Mouse (Mus musculus) forebrain, embryonic 14.5 days (tissue): Measurements from ENCODE around the gene Olfr586. TPM values are rescaled to one million over a fixed set of nuclear protein-coding genes. Genes with fewer than 3 reads are reported as not detected.

Source experiments
- ATAC-seq: fragments of 200-750 bp; cut with Nextera tagmentation; 2 replicates; pipeline ENCODE4 v1.8.0; 2017; ENCODE audit warnings: mild to moderate bottlenecking, moderate library complexity
- DNase-seq: peaks from one replicate; pipeline ENCODE4 v3.0.0-alpha.2; 2015; ENCODE audit warnings: low spot score
- H3K27ac ChIP-seq: fragments of 300-500 bp; sonication (generic); 2 replicates; pipeline ENCODE4 v1.5.1; 2014; ENCODE audit warnings: low read depth, mild to moderate bottlenecking, control low read depth, low read length, moderate library complexity
- H3K27me3 ChIP-seq: fragments of 300-500 bp; sonication (generic); replicated peaks from 2 replicates; pipeline ENCODE4 v1.6.1; 2014; ENCODE audit warnings: low read length, control low read depth, mixed read lengths; ENCODE audit not compliant: control insufficient read depth, insufficient read depth
- H3K36me3 ChIP-seq: fragments of 300-500 bp; sonication (generic); 2 replicates; pipeline ENCODE4 v1.6.1; 2014; ENCODE audit warnings: low read length, control low read depth; ENCODE audit not compliant: control insufficient read depth, insufficient read depth
- H3K4me1 ChIP-seq: fragments of 300-500 bp; sonication (generic); 2 replicates; pipeline ENCODE4 v1.6.1; 2014; ENCODE audit warnings: antibody characterized with exemption, low read length, control low read depth; ENCODE audit not compliant: control insufficient read depth, insufficient read depth
- H3K4me2 ChIP-seq: fragments of 300-500 bp; sonication (generic); 2 replicates; pipeline ENCODE4 v1.6.1; 2014; ENCODE audit warnings: mild to moderate bottlenecking, control low read depth, low read length
- H3K4me3 ChIP-seq: fragments of 300-500 bp; sonication (generic); 2 replicates; pipeline ENCODE4 v1.5.1; 2014; ENCODE audit warnings: low read depth, low read length, control low read depth
- H3K9ac ChIP-seq: fragments of 300-500 bp; sonication (generic); 2 replicates; pipeline ENCODE4 v1.6.1; 2014; ENCODE audit warnings: mild to moderate bottlenecking, low read length, control low read depth, moderate library complexity
- H3K9me3 ChIP-seq: fragments of 300-500 bp; sonication (generic); replicated peaks from 2 replicates; pipeline ENCODE4 v1.6.1; 2016; ENCODE audit warnings: low read length, control low read depth, mixed read lengths; ENCODE audit not compliant: control insufficient read depth
- WGBS: fragments of 180-500 bp; shearing (Covaris S2); extraction: QIAGEN DNeasy Blood & Tissue Kit; methylation state at CpG from one replicate; pipeline ENCODE4 v1.1.7; 2014; 5-methylcytosine and 5-hydroxymethylcytosine counted together
- polyA plus RNA-seq: library from polyadenylated mRNA; unstranded; fragments of >200 nt; fragmentation: Nextera tagmentation; extraction: Ambion mirVana; gene quantifications from 2 replicates; pipeline ENCODE4 v1.2.1, GENCODE M21; 2014

Olfr586 gene
- not detected in 2 replicates for polyA plus RNA-seq

- no peak within 1 kb of the TSS for H3K4me3 ChIP-seq
- H3K36me3 ChIP-seq = no peaks in the 10 kb centered on the region
- no peaks in the 10 kb centered on the region for H3K9me3 ChIP-seq
- H3K4me2 ChIP-seq = no peak within 1 kb of the TSS
- no peak within 1 kb of the TSS for H3K27ac ChIP-seq
- 95% methylated on average over 3 of the region's 3 CpGs for WGBS
- DNase-seq = no peak
- no peaks in the 10 kb centered on the region for H3K27me3 ChIP-seq
- H3K9ac ChIP-seq = no peak within 1 kb of the TSS
- no peak for ATAC-seq
- H3K4me1 ChIP-seq = no peaks in the 10 kb centered on the region
Measured at GRCm38 (mm10) chr7:103125538-103125937, at the start of gene Olfr586. Gene Olfr586, minus strand, starts transcription at chr7:103125638.

GRCm38 (mm10) chr7:103169697-103170096 is 44.3 kb upstream of the Olfr586 start:
- Histone ChIP-seq H3K27me3 (no peaks in the 10 kb centered on the region), H3K4me3 (no peak overlapping the region), H3K27ac (no peak overlapping the region), H3K4me1 (no peaks in the 10 kb centered on the region), H3K9ac (no peak overlapping the region), H3K4me2 (no peak overlapping the region), H3K36me3 (no peaks in the 10 kb centered on the region), H3K9me3 (no peaks in the 10 kb centered on the region)
- 80% methylated on average over 5 of the region's 5 CpGs for whole genome bisulfite sequencing
- DNase-seq = no peak
- ATAC-seq = no peak

- H3K4me2 ChIP-seq = no peak within 1 kb of the TSS
- no peaks in the 10 kb centered on the region for H3K36me3 ChIP-seq
- H3K9me3 ChIP-seq = no peaks in the 10 kb centered on the region
- ATAC-seq (no peak), DNase-seq (no peak)
- H3K4me3 ChIP-seq = no peak within 1 kb of the TSS
- WGBS = 64% methylated on average over 2 of the region's 2 CpGs
- no peaks in the 10 kb centered on the region for H3K4me1 ChIP-seq
- no peak within 1 kb of the TSS for H3K9ac ChIP-seq
- no peaks in the 10 kb centered on the region for H3K27me3 ChIP-seq
- no peak within 1 kb of the TSS for H3K27ac ChIP-seq
Measured at GRCm38 (mm10) chr7:103156256-103156655, 30.8 kb upstream of the Olfr586 start, which contains the start of gene Olfr589. Gene Olfr589, minus strand, starts transcription at chr7:103156356.

- Histone ChIP-seq H3K27ac (no peak within 1 kb of the TSS), H3K4me1 (no peaks in the 10 kb centered on the region), H3K27me3 (no peaks in the 10 kb centered on the region), H3K36me3 (no peaks in the 10 kb centered on the region), H3K4me3 (no peak within 1 kb of the TSS), H3K9me3 (no peaks in the 10 kb centered on the region), H3K4me2 (no peak within 1 kb of the TSS), H3K9ac (no peak within 1 kb of the TSS)
- DNase-seq (no peak), ATAC-seq (no peak)
- WGBS = 91% methylated on average over 1 of the region's 1 CpGs
Measured at GRCm38 (mm10) chr7:103140579-103140978, 15.1 kb upstream of the Olfr586 start, which contains the start of gene Olfr588-ps1. Gene Olfr588-ps1, plus strand, starts transcription at chr7:103140879.

GRCm38 (mm10) chr7:103119406-103119805 is 6.0 kb downstream of the Olfr586 start:
- DNase-seq (no peak), ATAC-seq (no peak)
- Histone ChIP-seq H3K36me3 (no peaks in the 10 kb centered on the region), H3K4me2 (no peak overlapping the region), H3K9ac (no peak overlapping the region), H3K27me3 (no peaks in the 10 kb centered on the region), H3K27ac (no peak overlapping the region), H3K4me1 (no peaks in the 10 kb centered on the region), H3K4me3 (no peak overlapping the region), H3K9me3 (no peaks in the 10 kb centered on the region)
- 65% methylated on average over 3 of the region's 3 CpGs for WGBS

- Histone ChIP-seq H3K9me3 (no peaks in the 10 kb centered on the region), H3K4me3 (no peak within 1 kb of the TSS), H3K27me3 (no peaks in the 10 kb centered on the region), H3K9ac (no peak within 1 kb of the TSS), H3K4me2 (no peak within 1 kb of the TSS), H3K4me1 (no peaks in the 10 kb centered on the region), H3K36me3 (no peaks in the 10 kb centered on the region), H3K27ac (no peak within 1 kb of the TSS)
- DNase-seq (no peak), ATAC-seq (no peak)
- WGBS = 91% methylated on average over 1 of the region's 1 CpGs
Measured at GRCm38 (mm10) chr7:103097420-103097819, 28.0 kb downstream of the Olfr586 start, which contains the start of gene Olfr585. Gene Olfr585, plus strand, starts transcription at chr7:103097720.

- 88% methylated on average over 1 of the region's 1 CpGs for WGBS
- Histone ChIP-seq H3K36me3 (no peaks in the 10 kb centered on the region), H3K4me1 (no peaks in the 10 kb centered on the region), H3K9ac (no peak within 1 kb of the TSS), H3K4me3 (no peak within 1 kb of the TSS), H3K27me3 (no peaks in the 10 kb centered on the region), H3K27ac (no peak within 1 kb of the TSS), H3K9me3 (no peaks in the 10 kb centered on the region), H3K4me2 (no peak within 1 kb of the TSS)
- ATAC-seq = no peak
- DNase-seq = no peak
Measured at GRCm38 (mm10) chr7:103081585-103081984, 43.9 kb downstream of the Olfr586 start, which contains the start of gene Olfr584. Gene Olfr584, plus strand, starts transcription at chr7:103081885.

Other genes starting within 250 kb of the Olfr586 start
- not detected in 2 replicates for gene Olfr568, start 248.5 kb downstream of the Olfr586 start, polyA plus RNA-seq
- not detected in 2 replicates for gene Olfr569, start 234.8 kb downstream of the Olfr586 start, polyA plus RNA-seq
- gene Olfr570, start 231.1 kb downstream of the Olfr586 start, polyA plus RNA-seq = 0.15 TPM in 1 of 2 replicates, not detected in the other
- not detected in 2 replicates for gene Olfr571, start 208.1 kb downstream of the Olfr586 start, polyA plus RNA-seq
- gene Olfr572, start 201.2 kb downstream of the Olfr586 start, polyA plus RNA-seq = not detected in 2 replicates
- gene Olfr573-ps1, start 183.1 kb downstream of the Olfr586 start, polyA plus RNA-seq = not detected in 2 replicates
- gene Olfr574, start 177.2 kb downstream of the Olfr586 start, polyA plus RNA-seq = not detected in 2 replicates
- not detected in 2 replicates for gene Olfr575, start 166.9 kb downstream of the Olfr586 start, polyA plus RNA-seq
- not detected in 2 replicates for gene Olfr576, start 163.0 kb downstream of the Olfr586 start, polyA plus RNA-seq
- not detected in 2 replicates for gene Olfr577, start 149.7 kb downstream of the Olfr586 start, polyA plus RNA-seq
- not detected in 2 replicates for gene Olfr578, start 136.3 kb downstream of the Olfr586 start, polyA plus RNA-seq
- not detected in 2 replicates for gene Olfr582, start 87.6 kb downstream of the Olfr586 start, polyA plus RNA-seq
- not detected in 2 replicates for gene Olfr583, start 74.3 kb downstream of the Olfr586 start, polyA plus RNA-seq
- gene Olfr584, start 43.8 kb downstream of the Olfr586 start, polyA plus RNA-seq = not detected in 2 replicates
- gene Olfr585, start 27.9 kb downstream of the Olfr586 start, polyA plus RNA-seq = not detected in 2 replicates
- not detected in 2 replicates for gene Olfr588-ps1, start 15.2 kb upstream of the Olfr586 start, polyA plus RNA-seq
- gene Olfr589, start 30.7 kb upstream of the Olfr586 start, polyA plus RNA-seq = not detected in 2 replicates
- not detected in 2 replicates for gene Olfr591, start 52.7 kb upstream of the Olfr586 start, polyA plus RNA-seq
- gene Olfr592, start 59.2 kb upstream of the Olfr586 start, polyA plus RNA-seq = not detected in 2 replicates
- gene Olfr593, start 86.2 kb upstream of the Olfr586 start, polyA plus RNA-seq = not detected in 2 replicates
- not detected in 2 replicates for gene Olfr594, start 91.4 kb upstream of the Olfr586 start, polyA plus RNA-seq
- not detected in 2 replicates for gene Usp17ld, start 126.9 kb upstream of the Olfr586 start, polyA plus RNA-seq
- not detected in 2 replicates for gene Olfr596, start 180.0 kb upstream of the Olfr586 start, polyA plus RNA-seq
- gene Olfr597, start 190.7 kb upstream of the Olfr586 start, polyA plus RNA-seq = not detected in 2 replicates
- gene Olfr598, start 197.9 kb upstream of the Olfr586 start, polyA plus RNA-seq = not detected in 2 replicates
- not detected in 2 replicates for gene Olfr599, start 210.3 kb upstream of the Olfr586 start, polyA plus RNA-seq
- gene Olfr600, start 224.0 kb upstream of the Olfr586 start, polyA plus RNA-seq = not detected in 2 replicates
- gene Olfr601, start 237.0 kb upstream of the Olfr586 start, polyA plus RNA-seq = not detected in 2 replicates